Mouse (Mus musculus) gastrocnemius, adult 18-20 months (tissue): ENCODE results near the gene Lzts2. TPM values are rescaled to one million over a fixed set of nuclear protein-coding genes. Genes with fewer than 3 reads are reported as not detected.
A peak's percentile ranks its signal among the peaks of the same experiment; 100 is the strongest.

Experiments used
- DNase-seq: peaks from one replicate; pipeline ENCODE4 v3.0.0; 2021; ENCODE audit warnings: low spot score
- total RNA-seq, 2 experiments: library from RNA; stranded (reverse); gene quantifications; 2 replicates each; pipeline ENCODE4 v1.2.3; 2021

Gene Lzts2
- total RNA-seq, 2 experiments from 2014 or later, result 17.5 to 25.8 TPM

DNA sequence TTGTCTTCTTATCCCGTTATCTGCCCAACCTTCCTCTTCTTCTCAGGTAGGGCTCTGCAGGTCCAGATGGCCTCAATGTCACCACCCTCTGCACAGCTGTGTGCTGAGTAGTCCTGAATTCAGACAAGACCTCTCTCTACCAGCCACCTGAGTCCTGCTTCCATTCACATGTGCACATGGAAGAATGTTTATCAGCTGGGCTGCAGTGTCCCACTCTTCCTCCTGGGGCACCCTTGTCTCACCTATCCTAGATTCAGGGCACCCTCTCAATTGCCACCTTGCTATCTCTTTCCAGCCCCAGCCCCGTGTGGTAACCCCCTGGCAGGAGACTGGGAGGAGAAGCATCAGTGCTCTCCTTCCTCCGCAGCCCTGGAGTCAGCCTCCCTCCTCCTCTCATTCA is 11.9 kb upstream of the Lzts2 start:
- no peak for DNase-seq

DNA sequence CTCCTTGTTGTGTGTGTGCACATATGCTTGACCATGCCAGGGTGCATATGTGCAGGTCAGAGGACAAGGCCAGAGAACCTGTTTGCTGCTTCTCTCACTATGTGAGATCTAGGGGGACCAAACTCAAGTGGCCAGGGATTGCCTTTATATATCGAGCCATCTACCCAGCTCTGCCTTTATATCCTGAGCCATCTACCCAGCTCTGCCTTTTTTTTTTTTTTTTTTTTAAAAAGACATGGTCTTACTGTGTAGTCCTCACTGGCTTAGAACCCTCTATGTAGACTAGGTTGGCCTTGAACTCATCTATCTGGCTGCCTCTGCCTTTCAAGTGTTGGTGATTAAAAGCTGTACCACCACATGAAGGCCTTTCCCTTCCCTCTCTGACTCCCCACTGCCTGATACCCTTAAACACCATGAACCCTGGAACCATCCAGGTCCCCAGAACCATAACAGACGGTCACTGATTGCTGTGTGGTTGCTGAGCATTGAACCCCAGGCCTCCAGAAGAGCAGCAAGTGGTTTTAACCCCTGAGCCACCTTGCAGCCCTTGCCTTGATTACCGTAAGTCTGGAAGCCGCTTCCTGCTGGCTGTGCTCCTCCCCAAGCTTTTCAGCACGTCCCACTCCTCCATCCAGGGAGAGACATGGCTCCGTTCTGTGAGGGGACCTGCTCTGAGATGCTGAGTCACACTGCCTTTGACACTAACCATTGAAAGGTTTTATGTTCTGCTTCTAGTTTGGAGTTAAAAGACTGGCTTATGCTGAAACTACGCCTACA is 10.3 kb upstream of the Lzts2 start:
- no peak for DNase-seq

DNA sequence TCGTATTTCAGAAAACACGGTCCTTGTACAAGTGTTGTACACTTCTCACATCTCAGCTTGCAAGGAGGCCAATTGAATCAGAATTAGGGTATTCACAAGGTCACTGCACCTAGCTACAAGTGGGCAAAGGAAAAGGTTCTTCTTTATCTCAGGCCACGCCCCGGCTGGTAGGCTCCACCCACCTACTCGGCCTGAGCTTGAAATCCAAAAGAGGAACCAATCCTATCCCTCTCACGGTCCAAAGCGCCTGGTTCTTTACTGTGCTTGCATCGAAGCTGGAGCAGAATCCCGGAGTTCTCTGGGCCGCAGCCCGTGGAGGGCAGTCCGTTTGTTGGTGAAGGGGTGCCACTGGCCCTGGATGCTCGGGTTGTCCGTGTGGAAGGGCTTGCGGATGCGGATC is 8.8 kb upstream of the Lzts2 start, which contains the start of gene Twnk:
Twnk (plus strand) TSS at position 220 of the 400 bp plus-strand sequence.
- no peak for DNase-seq

DNA sequence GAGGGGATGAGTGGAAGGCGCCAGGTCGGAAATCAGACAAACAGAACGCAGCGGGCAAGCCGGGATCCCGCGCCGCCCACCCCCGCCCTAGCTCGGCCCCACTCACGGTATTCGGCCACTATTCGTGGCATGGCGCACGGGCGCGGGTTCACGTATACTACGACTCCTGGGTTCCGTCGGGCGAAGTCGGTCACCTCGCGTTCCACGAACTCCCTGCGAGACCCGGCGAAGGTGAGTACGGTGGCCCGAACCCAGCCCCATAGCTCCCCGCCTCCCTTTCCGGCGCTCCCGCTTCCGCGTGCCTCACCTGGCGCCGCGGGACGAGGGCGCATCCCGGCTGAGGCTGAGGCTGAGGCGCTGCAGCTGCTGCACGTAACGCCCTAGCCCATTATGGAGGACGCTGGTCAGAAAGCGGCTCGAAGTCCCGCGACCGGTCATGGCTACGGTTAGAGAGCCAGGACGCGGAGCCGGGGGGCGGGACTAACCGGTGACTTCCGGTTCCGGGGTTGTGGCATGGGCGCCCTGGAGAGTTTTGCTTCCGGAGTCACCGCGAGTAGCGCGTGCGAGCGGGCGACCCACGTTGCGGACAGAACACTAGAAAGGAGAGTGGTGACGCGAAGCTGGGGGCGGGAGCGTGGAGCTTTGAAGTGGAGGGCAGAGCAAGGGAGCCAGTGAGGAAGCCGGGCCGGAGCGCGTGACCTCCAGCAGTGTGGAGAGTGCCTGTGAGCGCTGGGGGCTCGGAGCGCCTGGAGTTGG is 8.1 kb upstream of the Lzts2 start, which contains the start of gene Mrpl43:
Mrpl43 (minus strand) TSS at position 486 of the 756 bp plus-strand sequence.
- DNase-seq, result peak; percentile 97

DNA sequence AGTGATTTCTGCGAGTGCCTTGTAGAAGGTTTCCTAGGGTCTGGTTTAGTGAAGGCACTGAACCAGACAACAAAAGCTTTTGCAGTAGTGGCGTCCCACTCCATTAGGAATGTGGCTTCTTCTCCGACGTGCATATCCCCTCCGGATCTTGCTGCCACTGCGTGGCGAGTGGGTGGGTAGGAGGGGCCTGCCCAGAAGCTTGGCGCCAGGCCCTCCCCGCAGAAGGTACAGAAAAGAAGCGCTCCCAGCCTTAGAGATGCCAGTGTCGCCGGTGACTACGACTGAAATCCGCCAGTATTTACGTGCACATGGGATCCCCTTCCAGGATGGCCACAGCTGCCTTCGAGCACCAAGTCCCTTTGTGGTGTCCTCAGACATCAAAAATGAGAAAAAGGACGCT is 7.2 kb upstream of the Lzts2 start:
- DNase-seq, result no peak

DNA sequence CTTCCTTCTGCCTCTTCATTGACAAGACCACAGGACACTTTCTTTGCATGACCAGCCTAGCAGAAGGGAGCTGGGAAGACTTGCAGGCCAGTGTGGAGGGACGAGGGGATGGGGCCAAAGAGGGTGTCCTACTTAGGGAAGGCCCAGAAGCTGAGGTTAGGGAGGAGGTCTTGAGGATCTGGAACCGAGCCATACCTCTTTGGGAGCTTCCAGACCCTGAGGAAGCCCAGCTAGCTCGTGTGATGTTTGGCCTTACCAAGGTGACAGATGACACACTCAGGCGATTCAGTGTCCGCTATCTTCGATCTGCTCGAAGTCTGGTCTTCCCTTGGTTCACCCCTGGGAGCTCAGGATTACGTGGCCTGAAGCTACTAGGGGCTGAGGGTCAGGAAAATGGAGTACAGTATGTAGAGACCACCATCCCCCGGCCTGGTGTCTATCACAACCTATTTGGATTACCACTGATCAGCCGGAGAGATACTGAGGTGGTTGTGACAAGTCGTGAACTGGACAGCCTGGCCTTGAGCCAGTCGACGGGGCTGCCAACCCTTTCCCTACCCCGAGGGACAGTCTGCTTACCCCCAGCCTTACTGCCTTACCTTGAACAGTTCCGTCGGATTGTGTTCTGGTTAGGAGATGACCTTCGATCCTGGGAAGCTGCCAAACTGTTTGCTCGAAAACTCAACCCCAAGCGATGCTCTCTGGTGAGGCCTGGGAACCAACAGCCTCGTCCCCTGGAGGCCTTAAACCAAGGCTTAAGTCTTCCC is 6.6 kb upstream of the Lzts2 start:
- no peak for DNase-seq

DNA sequence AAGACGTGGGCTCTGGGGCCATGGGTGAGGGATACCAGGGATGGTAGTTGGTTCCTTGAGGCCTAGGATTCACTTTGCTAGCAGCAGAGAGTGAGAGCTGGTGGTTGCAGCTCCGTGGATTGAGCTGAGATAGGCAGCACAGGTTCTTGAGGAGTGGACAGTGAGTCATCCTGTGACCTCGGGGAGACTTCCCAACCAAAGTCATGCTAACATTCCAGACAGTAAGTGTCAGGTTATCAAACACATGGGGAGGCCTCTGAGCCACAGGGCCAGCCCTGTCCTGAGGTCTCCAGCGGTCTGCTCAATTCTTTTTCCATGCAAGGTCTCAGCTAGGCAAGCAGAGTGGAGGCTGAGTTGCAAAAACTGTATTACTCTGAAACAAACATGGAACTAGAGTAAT is 3.6 kb upstream of the Lzts2 start:
- no peak for DNase-seq

DNA sequence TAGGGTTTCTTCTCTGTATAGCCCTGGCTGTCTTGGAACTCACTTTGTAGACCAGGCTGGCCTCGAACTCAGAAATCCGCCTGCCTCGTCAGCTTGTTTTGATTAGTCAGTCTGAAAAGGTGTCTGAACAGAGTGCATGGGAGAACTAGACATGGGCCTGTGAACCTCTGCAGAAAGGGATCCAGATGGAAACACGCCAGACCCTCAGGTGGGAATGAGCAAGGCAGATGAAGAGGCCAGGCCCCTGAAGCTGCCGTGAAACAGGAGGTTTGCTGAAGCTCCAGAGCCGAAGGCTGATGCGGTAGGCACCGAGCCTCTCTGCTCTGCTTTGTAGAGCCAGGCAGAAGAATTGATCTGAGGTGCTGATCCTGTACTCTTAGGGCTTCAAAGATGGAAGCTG is 2.0 kb upstream of the Lzts2 start:
- DNase-seq, result no peak

DNA sequence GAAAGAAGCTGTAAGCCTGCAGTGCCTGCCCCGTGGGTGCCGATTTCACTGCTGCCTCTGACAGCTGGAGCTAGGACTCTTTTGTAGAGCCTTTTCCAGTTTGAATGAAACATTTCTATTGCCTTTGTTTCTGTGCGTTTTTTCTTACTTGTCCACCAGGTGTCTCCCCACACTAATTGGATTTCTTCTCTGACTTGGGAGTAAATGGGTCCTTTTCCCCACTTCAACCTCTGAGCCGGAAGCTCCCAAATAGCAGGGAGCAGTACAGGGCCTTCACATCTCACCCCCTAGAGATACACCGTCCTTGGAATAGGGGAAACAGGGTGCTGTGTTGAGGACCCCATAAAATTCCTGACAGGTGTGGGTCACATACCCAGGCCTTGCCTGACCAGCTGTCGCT is 1.6 kb upstream of the Lzts2 start:
- no peak for DNase-seq

DNA sequence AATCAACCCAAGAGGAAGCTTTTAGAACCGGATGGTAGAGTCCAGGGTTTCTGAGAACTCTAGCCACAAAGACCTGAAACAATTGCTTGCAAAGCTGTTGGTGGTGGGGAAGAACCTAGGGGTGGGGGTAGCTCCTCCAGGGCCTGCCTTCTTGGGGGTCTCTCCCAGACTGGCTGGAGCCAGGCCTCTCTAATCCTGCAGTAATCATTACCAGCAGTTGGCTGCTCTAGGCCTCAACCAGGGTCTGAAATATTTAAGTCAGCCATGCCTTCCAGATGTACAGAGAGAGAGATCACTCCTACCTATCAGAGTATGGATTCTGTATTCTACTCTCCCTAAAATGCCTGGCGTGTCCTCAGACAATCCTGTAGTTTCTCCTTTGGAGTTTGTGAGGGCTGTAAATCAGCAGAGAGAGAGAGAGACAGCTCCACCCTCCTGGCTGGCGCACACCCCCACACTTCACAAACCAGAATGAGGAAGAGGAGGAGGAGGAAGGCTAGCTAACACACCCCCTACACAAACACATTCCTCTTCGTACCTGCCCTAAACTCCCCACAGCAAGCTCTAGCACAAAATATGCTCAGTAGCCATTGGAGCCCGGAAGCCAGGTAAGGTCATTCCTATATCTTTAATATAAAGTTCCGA is 511 bp upstream of the Lzts2 start:
- no peak for DNase-seq

DNA sequence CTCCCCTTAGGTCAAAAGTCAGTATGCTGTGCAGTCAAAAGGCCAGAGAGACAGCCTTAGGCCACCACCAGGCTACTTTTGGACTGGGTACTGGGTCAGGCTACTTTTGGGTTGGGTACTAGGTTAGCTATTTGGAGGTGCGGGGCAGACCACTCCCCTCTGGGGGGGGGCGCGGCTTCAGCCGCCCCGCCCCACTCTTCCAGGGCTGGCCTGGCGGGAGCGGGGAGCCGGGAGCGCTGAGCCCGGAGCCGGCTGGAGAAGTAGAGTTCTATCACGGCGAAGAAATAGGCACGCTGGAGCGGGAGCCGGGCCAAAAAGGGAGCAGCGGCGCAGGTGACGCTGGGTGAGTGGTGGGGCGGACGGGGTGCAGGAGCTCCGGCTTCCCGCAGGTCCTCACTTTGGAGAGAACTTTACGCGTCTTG is 778 bp downstream of the Lzts2 start:
- DNase-seq, result peak; percentile 78

DNA sequence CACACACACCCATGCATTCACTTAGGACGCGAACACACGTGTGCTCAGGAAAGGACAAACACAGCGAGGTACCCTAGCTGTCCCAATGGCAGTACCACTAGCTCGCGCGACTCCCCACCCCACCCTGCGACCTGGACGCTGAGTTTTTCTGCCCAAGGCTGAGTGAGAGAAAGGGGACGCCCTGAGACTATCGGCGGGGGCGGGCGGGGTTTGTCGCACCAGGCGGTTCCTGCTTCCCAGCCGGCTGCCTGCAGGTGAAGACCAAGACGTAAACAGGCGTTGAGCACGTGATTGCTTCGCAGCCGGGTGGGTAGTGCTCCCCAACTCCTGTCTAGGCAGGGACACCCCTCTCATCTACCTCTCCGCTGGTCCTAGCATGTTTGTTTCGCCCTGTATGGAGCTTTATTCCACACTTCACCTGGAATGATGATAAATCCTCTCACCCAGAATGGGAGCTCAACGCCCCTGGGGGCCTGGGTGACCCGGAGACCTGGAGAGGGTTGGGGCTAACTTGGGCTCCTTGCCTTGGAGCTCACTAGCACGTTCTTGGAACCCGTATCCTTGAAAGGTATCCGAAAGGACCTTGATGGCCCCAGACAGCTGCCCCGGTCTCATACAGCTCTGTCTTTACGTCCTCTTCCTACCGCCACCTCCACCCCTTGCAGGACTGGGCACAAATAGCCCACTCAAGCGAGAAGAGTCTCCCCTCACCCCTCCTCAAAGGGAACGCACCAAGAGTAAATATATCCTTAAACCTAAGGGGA is 1.5 kb downstream of the Lzts2 start:
- DNase-seq, result peak; percentile 74

DNA sequence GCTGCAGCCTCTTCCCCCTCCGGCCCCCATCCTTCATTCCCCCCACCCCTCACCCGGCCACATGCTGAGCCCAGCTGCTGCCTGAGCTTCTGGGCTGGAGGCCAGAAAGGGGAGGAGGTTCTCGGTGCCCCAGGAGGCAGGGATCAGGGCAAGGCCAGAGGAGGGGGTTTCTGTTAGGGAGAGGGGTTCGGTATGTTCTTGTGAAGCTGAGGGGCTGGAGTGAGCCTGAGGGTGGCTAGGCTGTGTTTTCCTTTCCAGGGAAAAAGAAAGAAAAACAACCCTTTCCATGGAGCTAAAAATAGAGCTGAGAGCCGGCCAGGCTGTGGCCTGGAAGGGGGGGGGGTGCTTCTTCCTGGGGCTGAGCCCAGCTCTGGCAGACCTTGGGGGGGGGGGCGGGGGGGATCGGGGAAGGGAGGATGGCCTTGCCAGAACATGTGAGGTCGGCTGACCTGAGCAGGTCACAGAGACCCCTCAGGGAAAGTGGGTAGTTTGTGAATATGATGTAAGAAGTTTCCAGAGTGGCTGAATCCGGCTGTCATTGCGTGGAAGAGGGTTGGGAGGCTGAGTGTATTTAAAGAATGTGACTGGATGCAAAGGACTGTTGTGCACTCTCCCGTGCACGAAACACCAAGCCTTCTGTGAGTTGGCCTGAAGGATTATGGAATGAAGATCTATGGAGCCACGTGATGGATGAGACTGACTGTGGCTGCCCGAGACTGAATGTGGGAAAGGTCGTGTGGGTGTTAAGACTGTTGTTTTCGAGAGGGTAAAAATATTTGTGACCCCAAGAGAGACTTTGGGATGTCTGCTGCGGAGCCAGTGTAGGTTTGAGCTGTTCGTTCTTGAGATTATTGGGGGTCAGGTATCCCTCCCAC is 2.4 kb downstream of the Lzts2 start:
- peak; percentile 90 for DNase-seq

DNA sequence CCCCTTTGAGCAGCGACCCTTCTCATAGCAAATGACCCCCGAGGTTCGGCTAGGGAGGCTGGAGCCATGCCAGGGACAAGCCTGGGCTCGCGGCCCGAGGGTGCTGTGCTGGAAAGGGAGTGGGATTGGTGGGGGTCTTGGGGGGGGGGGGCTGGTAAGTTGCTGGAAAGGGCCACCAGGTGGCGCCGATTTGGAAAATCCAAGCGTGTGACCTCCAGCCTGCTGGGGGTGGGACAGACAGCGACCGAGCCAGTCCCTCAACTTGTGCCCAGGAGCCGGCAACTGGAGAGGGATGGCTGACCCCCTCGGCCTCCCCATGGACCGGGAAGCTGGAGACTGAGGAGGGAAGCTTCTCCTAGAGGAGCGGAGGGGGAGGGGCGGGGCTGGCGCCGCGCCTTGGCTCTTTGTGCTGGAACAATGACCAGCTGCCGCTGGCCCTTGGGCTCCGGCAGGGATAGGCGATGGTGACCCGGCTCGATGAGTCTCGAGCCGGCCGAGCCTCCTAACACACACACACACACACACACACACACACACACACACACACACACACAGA is 3.1 kb downstream of the Lzts2 start:
- peak; percentile 84 for DNase-seq

DNA sequence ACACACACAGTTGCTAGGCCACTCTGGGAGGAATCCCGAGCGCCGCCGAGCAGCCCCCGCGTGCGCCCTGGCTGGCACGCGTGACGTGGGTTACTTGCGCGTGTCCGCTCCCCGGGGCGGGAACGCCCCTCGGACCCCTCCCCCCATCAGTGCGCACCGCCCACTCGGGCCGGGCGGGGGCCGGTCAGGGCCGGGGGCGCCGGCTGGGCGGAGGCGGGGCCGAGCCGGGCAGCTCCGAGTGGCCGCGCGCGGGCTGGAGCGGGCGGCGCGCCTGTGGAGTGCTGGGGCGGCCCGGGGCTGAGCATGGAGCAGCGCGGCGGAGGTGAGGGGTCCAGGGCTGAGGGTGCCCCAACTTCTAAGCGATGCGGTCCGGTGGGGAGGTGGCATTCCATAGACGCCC is 3.7 kb downstream of the Lzts2 start:
- peak; percentile 85 for DNase-seq

DNA sequence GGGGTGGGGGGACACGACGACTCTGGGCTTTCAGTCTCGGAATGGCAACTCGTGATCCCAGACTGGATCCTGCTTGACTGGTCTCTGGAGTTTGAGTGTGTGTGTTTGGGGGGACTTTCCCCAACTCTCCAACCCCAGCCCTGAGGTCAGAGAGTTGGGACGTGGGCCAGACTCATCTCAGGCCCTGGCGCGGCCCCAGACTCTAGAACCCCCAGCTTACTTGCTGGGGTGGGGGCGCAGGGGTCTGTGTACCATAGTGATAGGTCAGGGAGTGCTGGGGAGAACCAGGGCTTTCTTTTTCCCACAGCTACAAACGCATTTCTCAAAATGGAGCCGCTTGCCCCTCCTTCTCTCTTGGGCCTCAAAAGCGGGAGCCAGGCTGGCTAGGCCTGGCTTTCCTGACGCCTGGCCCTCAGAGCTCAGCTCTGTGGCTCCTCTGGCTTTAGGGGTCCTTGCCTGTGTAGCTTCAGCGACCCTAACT is 4.2 kb downstream of the Lzts2 start:
- no peak for DNase-seq

DNA sequence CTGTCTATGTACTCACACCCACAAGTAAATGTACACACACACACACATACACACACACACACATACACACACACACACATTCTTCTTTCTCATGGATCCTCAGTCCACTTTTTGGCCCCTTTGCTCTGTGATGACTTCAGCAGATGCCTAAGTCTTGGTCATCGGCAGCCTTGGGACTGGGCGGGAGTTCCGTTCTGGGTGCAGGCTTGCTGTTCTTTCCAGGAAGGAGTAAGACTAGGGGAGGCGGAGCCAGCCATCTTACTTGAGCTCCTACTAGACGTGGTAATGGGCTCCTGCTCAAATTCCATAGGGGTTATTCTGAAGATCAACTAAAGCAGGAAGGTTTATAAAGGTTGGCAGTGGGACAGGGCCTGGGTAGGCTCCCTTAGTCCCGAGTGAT is 6.1 kb downstream of the Lzts2 start:
- DNase-seq, result peak; percentile 73

DNA sequence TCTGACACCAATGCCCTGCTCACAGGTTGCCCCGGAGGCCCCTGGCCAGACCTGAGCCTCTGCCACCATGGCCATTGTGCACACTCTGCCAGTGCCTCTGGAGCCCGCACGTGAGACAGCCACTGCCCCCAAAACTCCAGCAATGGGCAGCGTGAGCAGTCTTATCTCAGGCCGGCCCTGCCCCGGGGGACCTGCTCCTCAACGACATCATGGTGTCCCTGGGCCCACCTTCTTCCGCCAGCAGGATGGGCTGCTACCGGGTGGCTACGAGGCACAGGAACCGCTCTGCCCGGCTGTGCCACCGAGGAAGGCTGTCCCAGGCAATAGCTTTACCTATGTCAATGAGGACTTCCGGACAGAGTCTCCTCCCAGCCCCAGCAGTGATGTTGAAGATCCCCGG is 7.1 kb downstream of the Lzts2 start:
- no peak for DNase-seq

DNA sequence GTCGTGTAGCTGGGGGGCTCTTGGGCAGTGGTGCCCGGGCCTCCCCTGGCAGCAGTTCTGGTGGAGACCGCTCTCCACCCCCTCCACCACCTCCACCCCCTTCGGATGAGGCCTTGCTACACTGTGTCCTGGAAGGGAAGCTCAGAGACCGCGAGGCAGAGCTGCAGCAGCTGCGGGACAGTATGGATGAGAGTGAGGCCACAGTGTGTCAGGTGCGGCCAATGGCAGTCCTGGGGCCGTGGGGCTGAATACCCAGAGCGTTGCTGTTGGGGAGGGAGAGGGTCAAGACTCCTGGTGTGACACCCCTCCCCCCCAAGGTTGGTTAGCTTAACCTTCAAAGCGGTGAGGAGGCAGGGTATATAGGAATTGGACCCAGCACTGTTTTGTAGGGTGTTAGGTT is 9.8 kb downstream of the Lzts2 start:
- no peak for DNase-seq
